Mouse (Mus musculus) 3T3-L1 (cell line): ENCODE measurements around the gene Gm4707.
A peak's percentile ranks its signal among the peaks of the same experiment; 100 is the strongest.
"Not testable (repeated sequence)": the region's sequence is repeated elsewhere in the genome, so short reads cannot be mapped to it uniquely, and the experiment has no call there.

Source experiments
- DNase-seq: peaks from one replicate; pipeline ENCODE4 v3.0.0-alpha.2; 2015; ENCODE audit warnings: low read depth, low spot score

The Gm4707 gene

DNA sequence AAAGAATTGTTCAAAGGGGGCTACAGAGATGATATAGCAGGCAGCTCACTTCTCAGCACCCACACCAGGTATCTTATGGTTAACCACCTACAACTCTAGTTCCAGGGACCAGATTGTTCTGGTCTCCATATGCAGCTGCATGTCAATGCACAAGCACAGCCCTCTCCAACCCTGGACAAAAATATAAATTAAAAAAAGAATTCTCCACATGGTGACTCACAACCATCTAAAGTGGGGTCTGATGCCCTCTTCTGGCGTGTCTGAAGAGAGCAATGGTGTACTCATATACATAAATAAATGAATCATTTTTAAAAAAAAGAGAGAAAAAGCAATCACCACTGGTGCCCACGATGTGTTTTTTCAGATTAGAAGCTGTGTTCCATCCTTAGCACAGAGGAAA, 15.0 kb downstream of the Gm4707 start:
- peak; percentile 66 for DNase-seq

DNA sequence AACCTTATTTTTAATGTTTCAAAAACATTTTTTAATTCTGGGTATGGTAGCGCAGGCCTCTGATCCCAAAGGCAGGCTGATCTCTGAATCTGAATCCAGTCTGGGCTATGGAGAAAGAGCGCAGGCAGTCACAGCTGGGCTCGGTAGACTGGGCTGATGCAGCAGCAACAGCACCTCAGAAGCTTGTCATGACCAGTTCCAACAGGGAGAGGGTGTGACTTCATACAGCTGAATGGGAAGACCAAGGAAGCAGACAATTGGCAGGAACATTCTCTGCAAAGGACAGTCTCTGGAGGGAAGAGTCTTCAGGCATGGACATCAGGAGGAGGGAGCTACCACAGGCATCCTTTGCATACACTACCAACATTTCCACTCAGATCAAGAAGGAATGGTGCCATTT, 15.6 kb downstream of the Gm4707 start:
- DNase-seq, result no peak

DNA sequence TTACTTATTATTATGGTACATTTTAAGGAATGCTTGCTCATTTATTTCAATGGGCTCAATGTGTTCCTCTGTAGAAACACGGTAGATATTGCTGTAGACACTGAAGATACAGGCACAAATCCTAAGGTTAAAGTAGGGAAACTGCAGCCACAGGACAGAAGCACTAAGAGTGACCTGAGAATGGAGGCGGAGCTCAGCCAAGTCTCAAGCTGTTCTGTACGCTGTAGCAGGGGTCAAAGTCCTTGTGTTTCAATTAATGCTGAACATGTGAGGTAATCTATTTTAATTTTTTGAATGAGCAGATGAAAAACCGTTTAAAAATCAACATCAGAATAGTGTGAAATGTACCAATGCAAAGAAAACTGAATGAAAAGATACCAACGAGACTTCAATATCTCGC, 16.4 kb downstream of the Gm4707 start:
- no peak for DNase-seq

DNA sequence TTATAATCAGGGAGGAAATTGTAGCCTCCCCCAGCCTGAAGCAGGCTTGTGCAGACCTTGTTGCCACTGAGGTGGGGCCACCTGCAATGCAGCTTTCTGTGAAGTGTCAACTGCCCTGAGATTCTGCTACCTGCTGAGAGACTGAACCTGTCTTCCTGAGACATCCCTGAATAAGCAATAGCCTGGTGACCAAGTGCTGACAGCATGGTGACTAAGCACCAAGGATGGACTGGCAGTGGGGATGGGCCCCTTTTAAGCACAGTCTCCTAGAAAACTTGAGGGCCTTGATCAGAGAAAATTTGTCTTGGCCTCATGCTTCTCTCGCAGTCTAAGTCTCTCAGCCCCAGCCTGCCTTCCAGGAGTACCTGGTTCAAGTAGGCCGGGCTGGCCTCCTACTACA, 37.2 kb downstream of the Gm4707 start:
- DNase-seq, result not testable (repeated sequence)

DNA sequence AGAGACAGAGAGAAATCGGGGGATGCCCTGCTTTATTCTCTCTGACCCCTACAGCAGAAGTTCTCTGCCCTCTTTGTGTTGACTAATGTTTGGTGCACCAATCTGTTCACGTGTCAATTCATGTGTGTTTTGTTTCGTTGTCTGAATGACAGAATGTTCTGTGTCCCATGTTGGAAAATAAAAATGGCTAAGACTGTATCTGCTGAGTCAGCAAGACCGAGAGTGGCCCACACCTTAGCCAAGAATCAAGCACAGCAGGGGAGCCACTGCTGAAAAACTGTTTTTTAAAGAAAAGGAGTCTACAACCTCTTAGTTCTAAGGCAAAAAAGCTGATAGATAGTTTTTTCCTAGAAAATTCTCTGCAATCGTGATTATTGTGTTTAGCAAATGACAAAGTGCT, 40.3 kb downstream of the Gm4707 start:
- not testable (repeated sequence) for DNase-seq

DNA sequence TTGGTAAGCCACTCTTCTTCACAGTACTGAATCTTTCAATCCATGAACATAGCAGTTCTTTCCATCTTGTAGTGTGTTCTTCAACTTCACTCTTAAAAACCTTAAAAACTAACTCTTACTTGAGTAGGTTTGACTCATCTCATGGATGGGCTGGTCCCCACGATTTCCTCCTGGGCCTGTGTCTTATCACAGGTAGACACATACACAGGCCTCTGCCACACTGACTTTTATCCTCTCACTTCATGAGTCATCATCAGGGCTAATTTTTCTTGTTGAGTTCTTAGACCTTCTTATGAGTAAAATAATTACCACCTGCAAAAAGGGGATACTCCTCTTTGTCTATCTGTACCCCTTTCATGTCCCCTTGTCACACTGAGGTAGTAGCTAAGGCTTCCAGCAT, 42.7 kb downstream of the Gm4707 start:
- DNase-seq, result no peak
